Comparison of ENCODE assay signal across 17 mouse cellular contexts in genomic region chr15:103002821-103003448, GRCm38 (mm10). TPM values are rescaled to one million over a fixed set of nuclear protein-coding genes. Genes with fewer than 3 reads are reported as not detected.
DNase-seq lines count a peak whose midpoint lies in the region; ATAC-seq lines count a peak whose summit lies in the region.
"Had no signal": no experiment of that assay in that cellular context is flagged by ENCODE, and none has a peak within 500 bp of the region (broad histone marks: within the 10 kb centered on the region; RNA-seq: fewer than 3 reads in every experiment).

No protein-coding gene starts in this region.

- H3K27me3 ChIP-seq in intestine, embryonic 14.5 days (replicated peaks; ENCODE audit: control insufficient read depth, insufficient read depth, low read length), result peaks cover 100% of the 10 kb centered on the region
- H3K27me3 ChIP-seq in limb, embryonic 12.5 days, result peaks cover 94% of the 10 kb centered on the region
- peaks cover 100% of the 10 kb centered on the region for H3K27me3 ChIP-seq in liver, embryonic 11.5 days (replicated peaks; ENCODE audit: control insufficient read depth, insufficient read depth, low read length)

- H3K9me3 ChIP-seq in intestine, embryonic 14.5 days (ENCODE audit: control insufficient read depth, low read length), result no peaks in the 10 kb centered on the region
- H3K9me3 ChIP-seq in limb, embryonic 12.5 days, result no peaks in the 10 kb centered on the region
- no peaks in the 10 kb centered on the region for H3K9me3 ChIP-seq in liver, embryonic 11.5 days (ENCODE audit: control insufficient read depth, low read length)
- H3K9me3 ChIP-seq: hindbrain, embryonic 12.5 days; lung, embryonic 15.5 days had no signal

- peaks cover 21% of the 10 kb centered on the region for H3K4me1 ChIP-seq in intestine, embryonic 14.5 days (replicated peaks; ENCODE audit: control insufficient read depth, insufficient read depth, low read length)
- H3K4me1 ChIP-seq in limb, embryonic 12.5 days (replicated peaks), result peaks cover 73% of the 10 kb centered on the region
- H3K4me1 ChIP-seq in liver, embryonic 11.5 days (replicated peaks; ENCODE audit: control insufficient read depth, insufficient read depth, low read length), result peaks cover 7% of the 10 kb centered on the region; the same call in 1 of the 2 replicates

- WGBS in intestine, embryonic 14.5 days, result 16% methylated on average over 13 of the region's 13 CpGs
- WGBS in limb, embryonic 12.5 days, result 11% methylated on average over 13 of the region's 13 CpGs
- WGBS in liver, embryonic 11.5 days, result 9% methylated on average over 13 of the region's 13 CpGs

- H3K27ac ChIP-seq in intestine, embryonic 14.5 days (ENCODE audit: low read depth), result peak overlapping the region; percentile 29; the same call in 1 of the 2 replicates
- H3K27ac ChIP-seq in limb, embryonic 12.5 days, result no peak overlapping the region
- H3K27ac ChIP-seq in liver, embryonic 11.5 days (ENCODE audit: low read depth, low read length), result no peak overlapping the region
- H3K27ac ChIP-seq: hindbrain, embryonic 12.5 days; lung, embryonic 15.5 days had no signal

- peak overlapping the region; percentile 64 for H3K4me2 ChIP-seq in intestine, embryonic 14.5 days (ENCODE audit: low read length)
- peak overlapping the region; percentile 66 for H3K4me2 ChIP-seq in limb, embryonic 12.5 days
- H3K4me2 ChIP-seq in liver, embryonic 11.5 days, result no peak overlapping the region
- H3K4me2 ChIP-seq: hindbrain, embryonic 12.5 days; lung, embryonic 15.5 days had no signal

- ATAC-seq in intestine, embryonic 14.5 days (replicated peaks; ENCODE audit: low FRiP score, low TSS enrichment, low read depth), result no peak
- no peak for ATAC-seq in limb, embryonic 12.5 days (ENCODE audit: insufficient number of reproducible peaks, insufficient read depth, low FRiP score, low TSS enrichment, low read depth)
- ATAC-seq in liver, embryonic 11.5 days (replicated peaks; ENCODE audit: low FRiP score), result no peak
- ATAC-seq: activated CD4-positive, CD25-positive, alpha-beta regulatory T cell, adult 4 months; forebrain, embryonic 16.5 days had no signal

- DNase-seq in adrenal gland, postnatal 10 days, result peak; percentile 57
- no peak for DNase-seq in adrenal gland, adult 18-20 months (ENCODE audit: low spot score in 2 of 2)
- peak; percentile 62 for DNase-seq in 3134 (ENCODE audit: extremely low read depth, insufficient read length, low spot score)
- no peak for DNase-seq in intestine, embryonic 14.5 days (ENCODE audit: low spot score)
- DNase-seq in frontal cortex, adult 2 months (ENCODE audit: extremely low spot score in 1 of 2, low spot score in 1 of 2), result no peak
- DNase-seq in embryo, embryonic 9.5 days (ENCODE audit: extremely low spot score), result no peak
- no peak for DNase-seq in liver, embryonic 11.5 days (ENCODE audit: low spot score)
- DNase-seq: cerebellum, adult 18-20 months had no signal

- peak overlapping the region; percentile 8; the same call in 1 of the 2 replicates for H3K4me3 ChIP-seq in intestine, embryonic 14.5 days (ENCODE audit: low read depth, low read length)
- no peak overlapping the region for H3K4me3 ChIP-seq in limb, embryonic 12.5 days (replicated peaks)
- H3K4me3 ChIP-seq in liver, embryonic 11.5 days (ENCODE audit: low read depth, low read length), result no peak overlapping the region
- H3K4me3 ChIP-seq: hindbrain, embryonic 12.5 days; lung, embryonic 15.5 days had no signal

- no peaks in the 10 kb centered on the region for H3K36me3 ChIP-seq in intestine, embryonic 14.5 days (ENCODE audit: control insufficient read depth, insufficient read depth, low read length)
- no peaks in the 10 kb centered on the region for H3K36me3 ChIP-seq in limb, embryonic 12.5 days
- H3K36me3 ChIP-seq in liver, embryonic 11.5 days (ENCODE audit: control insufficient read depth, insufficient read depth, low read length), result no peaks in the 10 kb centered on the region
- H3K36me3 ChIP-seq: hindbrain, embryonic 12.5 days; lung, embryonic 15.5 days had no signal

- H3K9ac ChIP-seq in intestine, embryonic 14.5 days (ENCODE audit: low read length), result 0 out of 2 replicates have a peak overlapping the region, but pooled peaks have one; percentile 27
- H3K9ac ChIP-seq in limb, embryonic 12.5 days (replicated peaks), result no peak overlapping the region; the same call in 1 of the 2 replicates
- no peak overlapping the region for H3K9ac ChIP-seq in liver, embryonic 11.5 days (ENCODE audit: low read depth, low read length)
- H3K9ac ChIP-seq: hindbrain, embryonic 12.5 days; lung, embryonic 15.5 days had no signal

RNA-seq across cellular contexts. Expression of gene Hoxc6, which starts 4.9 kb away (rescaled TPM):
- total RNA-seq in adrenal gland, postnatal 10 days (2021), result 10 to 100 TPM; 25.1 to 35.7 TPM
- total RNA-seq in adrenal gland, adult 18-20 months (2021), result 10 to 100 TPM; 47.9 to 59.3 TPM
- 6.1 and 9.6 TPM in 2 replicates for polyA plus RNA-seq in intestine, embryonic 14.5 days (2014; fragmentation: Nextera tagmentation; extraction: Ambion mirVana)
- polyA plus RNA-seq in limb, embryonic 12.5 days (2016; fragmentation: Nextera tagmentation; extraction: Ambion mirVana), result 3.9 and 4.4 TPM in 2 replicates
- not detected in 2 replicates for polyA plus RNA-seq in frontal cortex, adult 2 months (2012; rRNA removed)
- polyA plus RNA-seq in liver, embryonic 11.5 days (2014; fragmentation: Nextera tagmentation; extraction: Ambion mirVana), result 1.3 and 1.5 TPM in 2 replicates
- total RNA-seq: left cerebral cortex, adult 8-10 months; liver, adult 2 months; megakaryocyte progenitor cell, adult 5-6 weeks had no signal
- polyA plus RNA-seq: activated CD4-positive, CD25-positive, alpha-beta regulatory T cell, adult 4 months; forebrain, embryonic 16.5 days; liver, adult 2 months had no signal

RNA-seq across cellular contexts. Expression of gene Hoxc8, which starts 12.5 kb away (rescaled TPM):
- 10 to 100 TPM; 17.0 to 21.0 TPM for total RNA-seq in adrenal gland, postnatal 10 days (2021)
- total RNA-seq in adrenal gland, adult 18-20 months (2021), result 10 to 100 TPM; 30.8 to 34.8 TPM
- 9.5 and 11.9 TPM in 2 replicates for polyA plus RNA-seq in intestine, embryonic 14.5 days (2014; fragmentation: Nextera tagmentation; extraction: Ambion mirVana)
- polyA plus RNA-seq in limb, embryonic 12.5 days (2016; fragmentation: Nextera tagmentation; extraction: Ambion mirVana), result 3.9 and 4.0 TPM in 2 replicates
- polyA plus RNA-seq in frontal cortex, adult 2 months (2012; rRNA removed), result not detected in 2 replicates
- 1.3 and 1.9 TPM in 2 replicates for polyA plus RNA-seq in liver, embryonic 11.5 days (2014; fragmentation: Nextera tagmentation; extraction: Ambion mirVana)
- total RNA-seq: left cerebral cortex, adult 8-10 months; liver, adult 2 months; megakaryocyte progenitor cell, adult 5-6 weeks had no signal
- polyA plus RNA-seq: forebrain, embryonic 16.5 days; heart, embryonic 14.5 days; hindbrain, embryonic 12.5 days; liver, adult 2 months; lung, embryonic 15.5 days had no signal

RNA-seq across cellular contexts. Expression of gene Hoxc4, which starts 15.8 kb away (rescaled TPM):
- total RNA-seq in adrenal gland, postnatal 10 days (2021), result 1 to 10 TPM; 6.1 to 9.2 TPM
- total RNA-seq in adrenal gland, adult 18-20 months (2021), result 1 to 10 TPM; 5.0 to 7.3 TPM
- 14.6 and 15.6 TPM in 2 replicates for polyA plus RNA-seq in intestine, embryonic 14.5 days (2014; fragmentation: Nextera tagmentation; extraction: Ambion mirVana)
- polyA plus RNA-seq in limb, embryonic 12.5 days (2016; fragmentation: Nextera tagmentation; extraction: Ambion mirVana), result 3.8 and 6.7 TPM in 2 replicates
- polyA plus RNA-seq in frontal cortex, adult 2 months (2012; rRNA removed), result 0.06 TPM in 1 of 2 replicates, not detected in the other
- polyA plus RNA-seq in liver, embryonic 11.5 days (2014; fragmentation: Nextera tagmentation; extraction: Ambion mirVana), result 5.9 and 6.2 TPM in 2 replicates
- total RNA-seq: left cerebral cortex, adult 8-10 months; liver, adult 2 months; megakaryocyte progenitor cell, adult 5-6 weeks had no signal
- polyA plus RNA-seq: activated CD4-positive, CD25-positive, alpha-beta regulatory T cell, adult 4 months; forebrain, embryonic 16.5 days; liver, adult 2 months had no signal

RNA-seq across cellular contexts. Expression of gene Hoxc9, which starts 26.7 kb away (rescaled TPM):
- 1 to 10 TPM; 2.4 to 3.2 TPM for total RNA-seq in adrenal gland, postnatal 10 days (2021)
- total RNA-seq in adrenal gland, adult 18-20 months (2021), result 1 to 10 TPM in 1 of 2 experiments, under 1 TPM in 1; 0.66 to 1.4 TPM
- polyA plus RNA-seq in intestine, embryonic 14.5 days (2014; fragmentation: Nextera tagmentation; extraction: Ambion mirVana), result 1.7 and 1.9 TPM in 2 replicates
- polyA plus RNA-seq in limb, embryonic 12.5 days (2016; fragmentation: Nextera tagmentation; extraction: Ambion mirVana), result 3.6 TPM in 2 replicates
- polyA plus RNA-seq in frontal cortex, adult 2 months (2012; rRNA removed), result not detected in 2 replicates
- 0.22 and 0.49 TPM in 2 replicates for polyA plus RNA-seq in liver, embryonic 11.5 days (2014; fragmentation: Nextera tagmentation; extraction: Ambion mirVana)
- total RNA-seq: left cerebral cortex, adult 8-10 months; liver, adult 2 months; megakaryocyte progenitor cell, adult 5-6 weeks had no signal
- polyA plus RNA-seq: activated CD4-positive, CD25-positive, alpha-beta regulatory T cell, adult 4 months; forebrain, embryonic 16.5 days; heart, embryonic 14.5 days; hindbrain, embryonic 12.5 days; liver, adult 2 months; lung, embryonic 15.5 days had no signal

RNA-seq across cellular contexts. Expression of gene Hoxc5, which starts 35.7 kb away (rescaled TPM):
- total RNA-seq in adrenal gland, postnatal 10 days (2021), result 1 to 10 TPM; 5.5 to 6.9 TPM
- 1 to 10 TPM; 7.0 to 7.5 TPM for total RNA-seq in adrenal gland, adult 18-20 months (2021)
- 12.2 and 14.1 TPM in 2 replicates for polyA plus RNA-seq in intestine, embryonic 14.5 days (2014; fragmentation: Nextera tagmentation; extraction: Ambion mirVana)
- 6.3 and 12.2 TPM in 2 replicates for polyA plus RNA-seq in limb, embryonic 12.5 days (2016; fragmentation: Nextera tagmentation; extraction: Ambion mirVana)
- polyA plus RNA-seq in frontal cortex, adult 2 months (2012; rRNA removed), result not detected in 2 replicates
- polyA plus RNA-seq in liver, embryonic 11.5 days (2014; fragmentation: Nextera tagmentation; extraction: Ambion mirVana), result 4.1 and 5.3 TPM in 2 replicates
- total RNA-seq: left cerebral cortex, adult 8-10 months; megakaryocyte progenitor cell, adult 5-6 weeks had no signal
- polyA plus RNA-seq: activated CD4-positive, CD25-positive, alpha-beta regulatory T cell, adult 4 months; forebrain, embryonic 16.5 days; liver, adult 2 months had no signal

Comparison
In these comparisons a context has a peak if more than half of its experiments do, and no peak if none do; other contexts are left out.
1. DNase-seq: peak in adrenal gland, postnatal 10 days (single experiment) and 3134 (single experiment); none in adrenal gland, adult 18-20 months (0 of 2), intestine, embryonic 14.5 days (single experiment), frontal cortex, adult 2 months (0 of 2), embryo, embryonic 9.5 days (single experiment) and liver, embryonic 11.5 days (single experiment).